Mouse (Mus musculus) T-helper 2 cell (primary cell): ENCODE results near the gene Hist1h3a.
"Not testable (repeated sequence)": the region's sequence is repeated elsewhere in the genome, so short reads cannot be mapped to it uniquely, and the experiment has no call there.

ENCODE experiments used
- in situ Hi-C: fragments of 300-600 bp; cut with MboI, MseI; formaldehyde crosslinking; loops from one replicate; pipeline ENCODE4 v1.15.1; 2025; ENCODE audit warnings: high pct_unique_total_duplicates

Hist1h3a gene

DNA sequence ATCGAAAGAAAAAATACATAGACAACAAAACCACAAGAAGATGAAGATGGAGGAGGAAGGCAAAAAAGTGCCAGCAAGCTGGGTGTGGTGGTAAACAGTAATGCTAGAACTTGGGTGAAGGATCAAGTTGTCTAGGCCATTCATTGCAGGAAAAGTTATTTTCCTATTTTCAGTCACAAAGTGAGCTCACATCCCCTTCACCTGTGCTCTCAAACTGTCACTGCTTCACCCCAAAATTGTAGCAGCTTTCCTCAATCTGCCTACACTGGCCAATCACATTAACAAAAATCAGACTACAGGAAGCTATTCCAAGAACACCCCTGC, 2.3 kb downstream of the Hist1h3a start:
- in situ Hi-C loops, result loop anchor here (10.0 kb wide), 2 partner anchors 865 to 1715 kb away; partner anchors contain the start of genes Hist1h2ag, Hist1h2bj and Hist1h4i

DNA sequence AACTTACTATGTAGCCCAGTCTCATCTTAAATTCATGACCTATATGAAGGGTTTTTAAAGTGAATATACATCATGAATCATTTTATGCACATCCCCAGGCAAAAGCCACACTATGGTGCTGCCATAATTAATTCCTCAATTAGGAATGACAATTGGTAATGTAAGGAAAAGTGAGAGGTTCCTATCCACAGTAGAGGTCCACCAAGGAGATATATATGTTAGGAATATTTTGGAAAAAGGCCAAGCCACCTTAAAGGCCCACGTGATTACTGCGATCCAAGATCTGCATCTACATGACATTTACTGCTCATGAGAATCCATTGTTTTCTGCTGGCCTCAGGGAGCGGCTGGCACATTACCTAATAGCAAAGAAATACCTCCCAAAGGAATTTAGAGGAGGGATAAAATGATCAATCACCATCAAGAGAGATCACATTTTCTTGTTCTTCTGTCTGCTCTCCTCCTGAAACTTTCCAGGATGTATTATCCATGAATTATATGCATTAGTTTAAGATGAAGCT, 2.9 kb downstream of the Hist1h3a start:
- in situ Hi-C loops, result loop anchor here (10.0 kb wide), 1 partner anchor 865 kb away; no protein-coding TSS in a partner anchor

DNA sequence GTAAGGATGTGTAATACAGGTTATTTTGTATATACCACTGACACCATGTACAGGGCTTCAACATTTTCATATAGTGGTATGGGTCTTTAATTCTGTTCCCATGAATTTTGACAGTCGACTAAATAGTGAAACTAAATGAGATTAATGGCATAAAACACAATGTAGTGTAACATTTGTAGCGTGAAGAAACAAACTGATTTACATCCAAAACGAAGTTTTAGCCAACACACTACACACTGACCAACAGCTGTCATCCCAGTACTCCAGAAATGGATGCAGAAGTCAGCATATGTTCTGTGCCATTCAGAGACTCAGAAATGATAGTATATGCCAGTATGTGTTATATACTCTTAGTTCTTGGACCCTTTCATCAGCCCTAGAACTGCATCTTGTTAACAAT, 4.3 kb downstream of the Hist1h3a start:
- in situ Hi-C loops, result loop anchor here (10.0 kb wide), 1 partner anchor 867 kb away; no protein-coding TSS in a partner anchor

DNA sequence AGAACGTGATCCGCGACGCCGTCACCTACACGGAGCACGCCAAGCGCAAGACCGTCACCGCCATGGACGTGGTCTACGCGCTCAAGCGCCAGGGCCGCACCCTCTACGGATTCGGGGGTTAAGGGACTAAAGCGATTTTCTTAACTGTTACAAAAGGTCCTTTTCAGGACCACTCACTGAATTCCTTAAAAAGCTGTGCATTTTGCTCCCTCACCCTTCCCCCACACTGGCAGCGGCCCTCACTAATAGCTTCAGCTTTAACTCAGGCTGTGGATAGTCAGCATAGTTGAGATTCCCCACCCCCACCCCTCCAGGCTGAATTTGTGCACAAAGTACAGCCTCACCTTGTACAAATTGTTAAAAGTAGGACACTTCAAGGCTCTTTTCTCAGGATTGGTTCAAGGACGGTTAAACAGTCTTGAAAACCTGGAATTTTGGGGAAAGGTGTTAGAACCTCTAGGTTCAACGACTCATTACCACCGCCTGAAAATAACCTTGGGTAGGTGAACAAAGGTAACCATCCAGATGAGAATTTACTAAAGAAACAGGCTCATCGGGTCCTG, 4.9 kb downstream of the Hist1h3a start:
- in situ Hi-C loops, result loop anchor here (10.0 kb wide), 1 partner anchor 868 kb away; no protein-coding TSS in a partner anchor

DNA sequence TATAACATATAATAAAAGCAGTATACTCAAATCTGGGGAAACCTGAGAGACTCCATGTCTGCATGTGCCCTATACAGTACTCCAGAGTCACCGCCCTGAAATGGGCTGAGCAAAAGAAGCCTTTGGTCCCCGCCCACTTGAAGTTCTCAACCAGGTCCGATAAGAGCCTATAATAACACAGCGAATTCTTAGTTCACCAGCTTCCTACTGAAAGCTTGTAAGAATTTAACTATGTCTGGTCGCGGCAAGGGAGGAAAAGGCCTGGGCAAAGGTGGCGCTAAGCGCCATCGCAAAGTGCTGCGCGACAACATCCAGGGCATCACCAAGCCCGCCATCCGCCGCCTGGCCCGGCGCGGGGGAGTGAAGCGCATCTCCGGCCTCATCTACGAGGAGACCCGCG, 5.4 kb downstream of the Hist1h3a start, which contains the start of gene Hist1h4b:
TSS of gene Hist1h4b (plus strand) at position 224 of the 400 bp plus-strand sequence.
- in situ Hi-C loops, result loop anchor here (10.0 kb wide), 1 partner anchor 868 kb away; no protein-coding TSS in a partner anchor

DNA sequence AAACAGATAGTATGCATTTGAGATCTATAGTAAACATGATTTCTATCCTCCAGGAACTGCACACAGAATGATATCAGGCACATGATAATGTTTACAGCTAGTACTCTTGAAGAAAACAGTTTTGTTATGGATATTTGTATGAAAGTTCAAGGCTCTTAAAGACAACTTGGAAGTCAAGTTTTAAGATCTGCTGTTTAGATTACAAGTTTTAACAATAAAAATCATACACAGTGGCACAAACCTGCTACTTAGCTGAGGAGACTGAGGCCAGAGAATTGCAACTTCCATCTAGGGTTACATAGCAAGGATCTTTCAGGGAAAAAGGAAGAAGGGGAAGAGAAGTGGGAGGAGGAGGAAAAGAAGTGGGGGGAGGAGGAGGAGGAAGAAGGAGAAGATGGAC, 7.2 kb downstream of the Hist1h3a start:
- in situ Hi-C loops, result loop anchor here (10.0 kb wide), 1 partner anchor 870 kb away; no protein-coding TSS in a partner anchor

DNA sequence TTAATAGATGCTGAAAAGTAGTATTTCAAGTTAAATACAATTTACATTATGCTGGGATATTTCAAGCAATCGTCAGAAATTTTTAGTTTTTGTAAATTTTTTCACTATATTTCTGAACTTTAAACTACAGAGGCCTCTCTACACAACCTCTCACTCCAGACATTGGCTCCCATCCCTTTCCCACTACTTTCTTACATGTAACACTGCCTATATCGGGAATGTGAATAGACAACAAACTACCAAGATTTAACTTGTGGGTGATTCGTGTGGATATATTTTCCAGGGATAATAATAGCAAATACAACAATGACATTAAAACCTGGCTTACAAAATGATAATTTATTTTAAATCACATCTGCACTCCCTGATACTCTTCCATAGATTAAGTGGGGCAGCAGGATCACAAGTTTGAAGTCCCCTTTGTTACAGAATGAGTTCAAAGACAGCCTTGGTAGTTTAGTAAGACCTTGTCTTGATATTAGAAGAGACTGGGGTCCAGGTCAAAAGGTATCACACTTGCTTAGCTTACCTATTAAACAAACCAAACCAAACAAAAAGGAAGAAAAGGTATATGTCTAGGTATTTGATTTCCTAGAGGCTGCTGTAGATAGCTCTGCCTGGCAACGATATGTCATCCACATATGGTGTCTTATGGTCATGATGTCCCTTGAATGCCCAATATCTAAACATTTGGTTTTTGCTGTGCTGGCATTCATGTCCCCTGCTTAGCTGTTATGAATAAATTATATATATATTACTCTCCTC, 8.7 kb downstream of the Hist1h3a start:
- in situ Hi-C loops, result loop anchor here (10.0 kb wide), 1 partner anchor 871 kb away; no protein-coding TSS in a partner anchor

DNA sequence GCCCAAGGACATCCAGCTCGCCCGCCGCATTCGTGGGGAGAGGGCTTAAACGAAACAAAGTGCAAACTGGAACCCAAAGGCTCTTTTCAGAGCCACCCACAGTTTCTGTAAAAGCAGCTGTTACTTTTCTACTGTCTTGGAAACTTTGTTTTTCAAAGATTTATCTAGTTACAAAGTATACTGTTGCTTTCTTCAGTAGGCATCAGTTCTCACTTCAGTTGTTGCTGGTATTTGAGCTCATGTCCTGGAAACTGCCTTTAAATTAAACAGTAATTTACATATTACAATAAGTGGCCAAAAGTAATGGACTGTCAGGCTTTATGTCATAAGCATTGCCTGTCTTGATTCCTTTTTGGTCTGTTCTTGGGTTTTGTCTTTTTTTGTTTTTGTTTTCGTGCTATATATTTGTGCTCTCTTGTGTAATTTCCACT, 9.4 kb downstream of the Hist1h3a start:
- in situ Hi-C loops, result loop anchor here (10.0 kb wide), 1 partner anchor 872 kb away; no protein-coding TSS in a partner anchor

DNA sequence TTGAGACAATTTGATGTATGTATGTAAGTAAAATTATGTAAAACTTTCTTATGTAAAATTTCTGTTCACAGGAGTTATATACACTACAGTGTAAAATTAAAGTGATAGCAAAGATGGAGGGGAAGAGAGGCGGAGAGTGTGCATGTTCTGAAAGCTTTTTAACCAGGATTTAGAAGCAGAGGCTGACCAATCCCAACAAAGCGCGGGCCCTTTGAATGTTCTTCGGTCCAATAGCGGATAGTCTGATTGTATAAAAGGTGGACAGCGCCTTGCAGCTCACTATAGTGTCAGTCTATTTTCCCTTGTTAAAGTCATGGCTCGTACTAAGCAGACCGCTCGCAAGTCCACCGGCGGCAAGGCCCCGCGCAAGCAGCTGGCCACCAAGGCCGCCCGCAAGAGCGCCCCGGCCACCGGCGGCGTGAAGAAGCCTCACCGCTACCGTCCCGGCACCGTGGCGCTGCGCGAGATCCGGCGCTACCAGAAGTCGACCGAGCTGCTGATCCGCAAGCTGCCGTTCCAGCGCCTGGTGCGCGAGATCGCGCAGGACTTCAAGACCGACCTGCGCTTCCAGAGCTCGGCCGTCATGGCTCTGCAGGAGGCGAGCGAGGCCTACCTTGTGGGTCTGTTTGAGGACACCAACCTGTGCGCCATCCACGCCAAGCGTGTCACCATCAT, 10.0 kb downstream of the Hist1h3a start, which contains the start of gene Hist1h3b:
TSS of gene Hist1h3b (plus strand) at position 201 of the 675 bp plus-strand sequence.
- in situ Hi-C loops, result loop anchor here (10.0 kb wide), 1 partner anchor 873 kb away; no protein-coding TSS in a partner anchor

DNA sequence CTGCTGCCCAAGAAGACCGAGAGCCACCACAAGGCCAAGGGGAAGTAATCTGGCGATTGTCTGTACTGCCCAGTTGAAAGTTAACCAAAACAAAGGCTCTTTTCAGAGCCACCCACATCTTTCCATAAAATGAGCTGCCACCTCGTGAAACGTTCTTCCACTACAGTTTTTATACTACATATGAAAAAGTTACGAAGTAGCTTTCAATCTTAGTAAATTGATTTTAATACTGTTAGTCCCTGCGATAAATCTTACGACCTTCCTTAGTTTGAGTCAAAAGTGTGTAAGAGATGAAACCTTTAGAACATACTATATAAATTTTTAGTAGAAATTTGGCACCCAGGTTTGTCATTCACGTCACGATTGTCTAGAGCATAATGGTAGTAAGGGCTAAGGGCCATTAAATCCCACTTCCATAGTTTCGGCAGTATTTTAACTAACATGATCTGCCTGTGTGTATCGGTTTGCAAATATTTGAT, 10.7 kb downstream of the Hist1h3a start:
- in situ Hi-C loops, result loop anchor here (10.0 kb wide), 1 partner anchor 873 kb away; no protein-coding TSS in a partner anchor

DNA sequence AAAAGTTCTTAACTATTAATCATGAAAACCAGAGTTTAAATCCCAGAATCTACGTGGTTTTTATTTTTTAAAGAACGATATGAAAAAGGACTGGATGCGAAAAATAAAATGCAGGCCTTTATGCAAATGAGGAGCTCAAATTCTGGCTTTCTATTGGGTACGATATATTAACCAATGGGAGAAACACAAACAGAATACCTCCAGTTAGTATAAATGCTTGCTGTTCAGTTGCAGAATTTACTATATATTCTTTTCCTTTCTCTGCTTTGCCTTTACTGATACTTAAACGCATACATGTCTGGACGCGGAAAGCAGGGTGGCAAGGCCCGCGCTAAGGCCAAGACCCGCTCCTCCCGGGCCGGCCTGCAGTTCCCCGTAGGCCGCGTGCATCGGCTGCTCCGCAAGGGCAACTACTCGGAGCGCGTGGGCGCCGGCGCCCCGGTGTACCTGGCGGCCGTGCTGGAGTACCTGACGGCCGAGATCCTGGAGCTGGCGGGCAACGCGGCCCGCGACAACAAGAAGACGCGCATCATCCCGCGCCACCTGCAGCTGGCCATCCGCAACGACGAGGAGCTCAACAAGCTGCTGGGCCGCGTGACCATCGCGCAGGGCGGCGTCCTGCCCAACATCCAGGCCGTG, 11.2 kb downstream of the Hist1h3a start, which contains the start of gene Hist1h2ab:
TSS of gene Hist1h2ab (plus strand) at position 288 of the 639 bp plus-strand sequence.
- in situ Hi-C loops, result loop anchor here (10.0 kb wide), 1 partner anchor 874 kb away; no protein-coding TSS in a partner anchor

DNA sequence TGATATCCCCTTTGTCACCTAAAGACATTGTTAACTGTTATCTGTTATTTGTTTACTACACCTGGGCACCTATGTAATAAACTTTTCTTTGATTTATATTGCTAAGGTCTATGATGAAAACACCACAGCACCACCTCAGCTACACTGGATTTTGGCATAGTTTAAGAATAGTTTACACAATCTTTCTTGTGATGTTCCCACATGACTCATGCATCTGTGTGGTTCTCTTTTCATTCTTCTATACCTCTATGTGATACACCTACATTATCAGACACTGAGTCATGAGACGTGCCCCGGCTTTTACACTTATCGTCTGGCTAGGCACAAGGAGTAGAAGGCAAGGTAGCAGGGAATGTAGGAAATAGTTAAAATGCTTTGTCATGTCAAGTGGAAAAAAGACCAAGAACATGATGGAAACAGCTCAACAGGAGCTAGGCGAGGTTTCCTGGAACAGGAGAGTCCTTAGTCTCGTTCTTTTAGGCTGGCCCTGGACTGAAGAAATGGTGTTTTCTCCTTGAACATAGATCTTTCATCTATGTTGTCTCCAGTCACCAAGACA, 12.5 kb downstream of the Hist1h3a start:
- in situ Hi-C loops, result loop anchor here (10.0 kb wide), 1 partner anchor 875 kb away; no protein-coding TSS in a partner anchor

DNA sequence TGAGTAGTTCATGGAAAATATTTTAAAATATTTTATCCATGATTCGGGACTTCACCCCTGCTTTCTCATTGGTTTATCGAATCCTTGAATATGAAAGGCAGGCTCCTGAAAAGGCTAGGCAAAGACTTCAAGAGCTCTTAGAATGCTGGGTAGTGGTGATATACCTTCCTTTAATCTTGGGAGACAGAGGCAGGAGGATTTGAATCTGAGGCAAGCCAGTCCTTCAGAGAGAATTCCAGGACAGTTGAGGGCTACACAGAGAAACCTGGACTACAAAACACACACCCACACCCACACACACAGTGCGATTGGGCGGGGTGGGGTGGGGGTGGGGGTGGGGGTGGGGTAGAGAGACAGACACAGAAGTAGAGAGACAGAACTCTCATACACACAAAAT, 14.3 kb downstream of the Hist1h3a start:
- in situ Hi-C loops, result no loop called here

DNA sequence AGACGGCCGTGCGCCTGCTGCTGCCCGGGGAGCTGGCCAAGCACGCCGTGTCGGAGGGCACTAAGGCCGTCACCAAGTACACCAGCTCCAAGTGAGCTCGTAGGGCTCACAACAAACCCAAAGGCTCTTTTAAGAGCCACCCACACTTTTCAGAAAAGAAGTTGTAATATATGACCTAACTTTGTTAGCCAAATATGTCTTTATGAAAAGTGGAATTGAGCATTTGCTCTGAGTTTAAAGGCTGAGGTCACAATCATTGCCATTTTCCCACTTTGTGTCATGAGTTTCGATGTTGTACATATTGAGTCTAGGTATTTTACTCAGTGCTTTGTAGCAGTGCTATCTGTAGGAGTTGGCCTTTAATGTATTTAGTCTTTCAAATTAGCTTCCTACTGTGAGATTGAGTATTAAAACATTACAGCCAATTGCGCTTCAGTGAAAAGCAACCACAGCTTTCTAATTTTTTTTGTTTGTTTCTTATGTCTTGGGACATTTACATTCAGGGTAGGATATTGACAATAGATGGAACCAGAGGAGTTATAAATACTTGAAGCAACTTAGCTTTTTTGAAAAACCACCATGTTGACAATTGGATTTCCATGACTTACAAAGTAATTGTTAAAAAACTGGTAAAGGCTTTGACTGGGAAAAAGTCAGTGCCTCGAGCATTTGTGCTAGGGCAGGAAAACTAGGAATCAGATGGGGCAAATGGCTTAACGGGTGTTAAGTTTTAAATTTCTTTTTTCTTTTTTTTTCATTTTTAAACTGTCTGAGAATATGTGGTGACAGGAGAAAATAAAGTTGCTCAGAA, 14.9 kb downstream of the Hist1h3a start:
- in situ Hi-C loops, result no loop called here

DNA sequence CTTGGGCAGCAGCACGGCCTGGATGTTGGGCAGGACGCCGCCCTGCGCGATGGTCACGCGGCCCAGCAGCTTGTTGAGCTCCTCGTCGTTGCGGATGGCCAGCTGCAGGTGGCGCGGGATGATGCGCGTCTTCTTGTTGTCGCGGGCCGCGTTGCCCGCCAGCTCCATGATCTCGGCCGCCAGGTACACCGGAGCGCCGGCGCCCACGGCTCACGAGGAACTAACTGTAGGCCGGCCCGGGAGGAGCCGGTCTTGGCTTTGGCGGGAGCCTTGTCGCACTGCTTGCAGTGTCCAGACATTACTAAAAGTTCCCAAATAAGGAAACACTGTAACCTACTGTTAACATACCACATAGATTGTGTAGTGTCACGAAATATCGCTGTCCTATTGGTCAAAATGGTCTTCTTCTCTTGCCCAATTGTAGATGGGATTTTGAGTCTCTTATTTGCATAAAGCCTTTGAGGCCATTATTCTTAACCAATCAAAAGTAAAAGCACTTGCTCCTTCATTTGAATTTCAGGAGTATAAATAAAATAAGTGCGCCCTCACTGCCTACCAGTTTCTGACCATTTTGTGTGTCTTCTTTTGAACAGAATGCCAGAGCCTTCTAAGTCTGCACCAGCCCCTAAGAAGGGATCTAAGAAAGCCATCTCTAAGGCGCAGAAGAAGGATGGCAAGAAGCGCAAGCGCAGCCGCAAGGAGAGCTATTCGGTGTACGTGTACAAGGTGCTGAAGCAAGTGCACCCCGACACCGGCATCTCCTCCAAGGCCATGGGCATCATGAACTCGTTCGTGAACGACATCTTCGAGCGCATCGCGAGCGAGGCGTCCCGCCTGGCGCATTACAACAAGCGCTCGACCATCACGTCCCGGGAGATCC, 15.7 kb downstream of the Hist1h3a start, which contains the start of gene Hist1h2bb:
TSS of gene Hist1h2bb (plus strand) at position 534 of the 880 bp plus-strand sequence.
- in situ Hi-C loops, result not testable (repeated sequence)

DNA sequence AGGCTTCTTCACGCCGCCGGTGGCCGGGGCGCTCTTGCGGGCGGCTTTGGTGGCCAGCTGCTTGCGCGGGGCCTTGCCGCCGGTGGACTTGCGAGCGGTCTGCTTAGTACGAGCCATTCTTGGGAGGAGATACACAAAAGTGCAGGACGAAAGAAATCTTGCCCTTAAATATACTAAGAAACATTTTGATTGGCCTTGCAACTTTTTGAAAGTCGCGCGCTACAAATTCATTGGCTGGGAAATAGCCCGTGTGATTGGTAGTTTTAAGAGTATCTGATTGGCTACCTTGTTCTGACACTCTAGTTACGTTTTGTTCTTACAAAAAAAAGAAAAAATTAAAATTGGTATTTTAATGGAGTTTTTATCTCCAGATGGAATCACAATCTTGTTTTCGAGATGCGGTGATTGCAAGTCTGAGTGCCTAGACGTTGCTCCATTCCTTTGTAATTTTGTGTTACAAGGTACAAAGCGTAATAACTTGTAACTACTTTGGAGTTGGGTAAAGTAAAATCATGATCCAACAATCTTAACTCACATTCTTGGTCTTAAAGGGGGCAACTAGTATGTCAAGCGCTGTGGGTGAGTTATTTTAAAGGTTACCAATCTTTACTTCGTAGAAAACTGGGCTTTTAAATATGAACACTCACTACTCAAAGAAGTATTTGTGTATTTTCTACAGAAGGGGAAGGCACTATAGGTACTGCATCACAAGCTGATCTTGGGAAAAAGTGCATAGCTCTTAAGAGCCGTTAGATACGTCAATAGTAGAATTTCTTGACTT, 16.6 kb downstream of the Hist1h3a start, which contains the start of gene Hist1h3c:
TSS of gene Hist1h3c (minus strand) at position 222 of the 781 bp plus-strand sequence.
- in situ Hi-C loops, result no loop called here
